Mouse (Mus musculus) bone marrow macrophage, adult 2 months (primary cell): ENCODE data around the gene Slc30a1. TPM values are rescaled to one million over a fixed set of nuclear protein-coding genes. Genes with fewer than 3 reads are reported as not detected.

ENCODE experiments used
- H3K27ac ChIP-seq: 2 replicates; pipeline ENCODE4 v1.5.1; 2012; ENCODE audit warnings: low read depth, low read length; ENCODE audit not compliant: insufficient read depth
- H3K4me1 ChIP-seq: 2 replicates; pipeline ENCODE4 v1.6.1; 2012; ENCODE audit warnings: low read length; ENCODE audit not compliant: control insufficient read depth, insufficient read depth
- H3K4me3 ChIP-seq: 2 replicates; pipeline ENCODE4 v1.5.1; 2012; ENCODE audit warnings: mild to moderate bottlenecking, low read length, moderate library complexity; ENCODE audit not compliant: insufficient read depth
- CTCF ChIP-seq: IDR thresholded peaks from 2 replicates; pipeline ENCODE4 v1.5.1; 2012; ENCODE audit warnings: low read depth, mild to moderate bottlenecking, low read length, moderate library complexity
- POLR2A ChIP-seq: IDR thresholded peaks from 2 replicates; pipeline ENCODE4 v1.6.1; 2012; ENCODE audit warnings: mild to moderate bottlenecking, low read depth, low read length, borderline replicate concordance
- polyA plus RNA-seq: library from polyadenylated mRNA; stranded (reverse); fragments of >200 nt; gene quantifications from 2 replicates; pipeline ENCODE4 v1.2.4, GENCODE M21; 2012; ENCODE audit not compliant: missing spikeins, insufficient read depth, insufficient read length

The Slc30a1 gene
- 10.1 and 12.3 TPM in 2 replicates for polyA plus RNA-seq

DNA sequence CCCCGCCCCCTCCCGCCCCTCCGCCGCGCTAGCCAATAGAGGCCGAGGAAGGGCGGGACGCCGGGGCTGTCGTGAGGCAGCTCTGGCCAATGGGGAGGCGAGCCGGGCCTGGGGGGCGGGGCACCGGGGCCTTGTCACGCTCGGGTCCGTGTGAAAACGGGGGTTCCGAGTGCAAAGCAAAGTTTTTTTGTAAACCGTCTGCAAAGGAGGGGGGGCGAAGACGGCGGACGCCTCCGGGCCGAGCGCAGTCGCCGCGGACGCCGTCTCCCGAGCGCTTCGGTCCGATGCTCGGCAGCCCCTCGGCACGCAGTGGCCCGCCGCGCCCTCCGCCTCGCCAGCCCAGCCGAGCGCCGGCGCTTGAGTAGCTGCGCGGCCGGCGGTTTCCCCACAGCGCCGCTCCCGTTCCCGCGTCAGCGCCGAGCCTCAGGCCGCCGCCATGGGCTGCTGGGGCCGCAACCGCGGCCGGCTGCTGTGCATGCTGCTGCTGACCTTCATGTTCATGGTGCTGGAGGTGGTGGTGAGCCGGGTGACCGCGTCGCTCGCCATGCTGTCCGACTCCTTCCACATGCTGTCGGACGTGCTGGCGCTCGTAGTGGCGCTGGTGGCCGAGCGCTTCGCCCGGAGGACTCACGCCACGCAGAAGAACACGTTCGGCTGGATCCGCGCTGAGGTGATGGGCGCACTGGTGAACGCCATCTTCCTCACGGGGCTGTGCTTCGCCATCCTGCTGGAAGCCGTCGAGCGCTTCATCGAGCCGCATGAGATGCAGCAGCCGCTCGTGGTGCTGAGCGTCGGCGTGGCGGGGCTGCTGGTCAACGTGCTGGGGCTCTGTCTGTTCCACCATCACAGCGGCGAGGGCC, at the start of gene Slc30a1:
Gene Slc30a1, plus strand, starts transcription at position 197 of the 860 bp plus-strand sequence.
- TF ChIP-seq CTCF (no peak), POLR2A (no peak)
- Histone ChIP-seq H3K4me3 (peak within 1 kb of the TSS; percentile 97), H3K27ac (peak within 1 kb of the TSS; percentile 63), H3K4me1 (peaks cover 27% of the 10 kb centered on the region)

DNA sequence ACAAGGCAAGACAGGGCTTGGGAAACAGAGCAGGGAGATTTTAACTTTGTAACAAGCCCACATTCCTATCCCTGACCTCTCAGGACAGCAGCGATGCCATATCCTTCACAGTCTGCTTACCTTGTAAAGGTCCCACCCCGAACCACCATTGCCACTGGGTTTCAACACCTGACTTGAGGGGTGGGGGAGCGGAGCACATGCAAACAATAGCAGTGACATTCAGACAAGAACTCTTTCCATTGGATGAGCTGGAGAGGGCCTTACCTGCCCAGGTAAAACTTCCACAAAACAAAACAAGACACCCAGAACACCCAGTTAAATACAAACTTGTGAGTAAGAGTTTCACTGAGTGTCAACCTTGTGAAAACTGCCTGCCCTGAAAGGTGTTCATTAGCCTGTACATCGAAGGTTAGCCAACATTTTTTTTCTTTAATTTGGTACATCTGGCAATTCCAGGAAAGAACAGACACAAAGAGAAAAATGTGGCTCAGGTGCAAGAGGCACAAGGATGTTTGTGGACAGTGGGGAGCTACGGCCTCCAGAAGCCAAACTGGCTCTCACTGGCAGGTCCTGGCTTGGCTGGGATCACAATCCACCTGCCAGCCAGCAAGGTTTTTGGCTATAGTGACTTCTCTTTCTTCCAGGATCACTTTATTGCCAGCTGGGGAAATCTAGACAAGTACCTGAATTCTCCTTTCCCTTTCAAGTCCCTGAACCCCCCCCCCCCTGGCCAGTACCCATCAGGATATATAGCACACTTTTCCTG, 49.5 kb upstream of the Slc30a1 start:
- TF ChIP-seq CTCF (no peak), POLR2A (no peak)
- no peak overlapping the region for H3K4me3 ChIP-seq
- peaks cover 8% of the 10 kb centered on the region for H3K4me1 ChIP-seq
- no peak overlapping the region for H3K27ac ChIP-seq

DNA sequence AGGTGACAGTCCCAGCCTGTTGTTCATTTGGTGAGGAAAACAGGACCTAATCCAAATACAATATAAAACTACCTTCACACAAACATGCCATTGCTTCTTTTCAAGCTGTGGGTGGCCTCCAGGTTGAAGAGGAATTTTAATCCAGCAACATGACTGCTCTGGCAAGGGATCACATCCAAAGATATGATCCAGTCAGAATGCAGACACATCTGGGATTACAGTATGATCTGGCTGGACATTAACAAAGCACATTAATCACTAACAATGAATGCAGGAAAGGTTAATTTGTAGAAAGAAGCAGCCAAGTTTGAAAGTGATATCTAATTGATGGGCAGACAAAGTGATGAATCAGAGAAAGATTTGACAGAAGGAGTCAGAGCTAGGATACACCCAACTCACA, 48.4 kb upstream of the Slc30a1 start:
- Histone ChIP-seq H3K4me1 (peaks cover 8% of the 10 kb centered on the region), H3K27ac (no peak overlapping the region), H3K4me3 (no peak overlapping the region)
- no peak for TF ChIP-seq CTCF

DNA sequence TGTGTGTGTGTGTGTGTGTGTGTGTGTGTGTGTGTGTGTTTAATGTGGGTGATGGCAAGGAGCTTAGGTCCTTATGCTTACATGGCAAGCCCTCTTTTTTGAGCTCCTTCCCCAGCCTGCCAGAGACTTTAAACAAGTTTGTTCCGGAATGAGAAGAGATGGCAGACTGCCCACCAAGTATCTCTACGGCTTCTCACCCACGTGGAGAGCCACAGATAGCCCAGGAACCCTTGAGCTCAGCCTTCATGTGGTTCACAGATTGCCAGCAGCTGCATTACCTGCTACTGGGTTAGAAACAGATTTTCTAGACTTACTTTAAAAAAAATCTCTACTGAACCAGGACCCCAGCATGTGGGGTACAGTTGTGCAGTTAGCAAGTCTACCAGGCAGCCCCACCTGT, 46.7 kb upstream of the Slc30a1 start:
- H3K27ac ChIP-seq = no peak overlapping the region
- peaks cover 8% of the 10 kb centered on the region for H3K4me1 ChIP-seq
- no peak overlapping the region for H3K4me3 ChIP-seq
- TF ChIP-seq POLR2A = no peak
- no peak for TF ChIP-seq CTCF

DNA sequence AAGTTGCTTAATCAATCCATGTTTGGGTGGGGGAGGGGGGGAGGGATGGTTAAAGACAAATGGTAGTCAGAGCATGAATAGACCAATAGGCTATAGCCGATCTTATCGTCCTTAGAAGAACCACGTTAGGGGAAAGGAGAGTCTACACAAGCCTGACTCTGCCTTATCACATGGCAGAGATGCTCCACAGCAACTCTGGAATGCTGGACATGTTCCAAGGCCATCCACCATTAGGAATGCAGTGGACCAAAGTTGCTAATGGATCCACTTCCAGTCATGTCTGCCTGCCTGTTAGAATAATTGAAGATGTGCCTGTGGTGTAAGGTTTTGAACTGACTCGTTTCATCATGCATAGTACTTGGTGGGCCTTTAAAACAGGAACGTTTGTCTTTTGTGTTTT, 45.3 kb upstream of the Slc30a1 start:
- Histone ChIP-seq H3K4me1 (no peaks in the 10 kb centered on the region), H3K4me3 (no peak overlapping the region), H3K27ac (no peak overlapping the region)
- no peak for TF ChIP-seq POLR2A
- TF ChIP-seq CTCF = no peak

DNA sequence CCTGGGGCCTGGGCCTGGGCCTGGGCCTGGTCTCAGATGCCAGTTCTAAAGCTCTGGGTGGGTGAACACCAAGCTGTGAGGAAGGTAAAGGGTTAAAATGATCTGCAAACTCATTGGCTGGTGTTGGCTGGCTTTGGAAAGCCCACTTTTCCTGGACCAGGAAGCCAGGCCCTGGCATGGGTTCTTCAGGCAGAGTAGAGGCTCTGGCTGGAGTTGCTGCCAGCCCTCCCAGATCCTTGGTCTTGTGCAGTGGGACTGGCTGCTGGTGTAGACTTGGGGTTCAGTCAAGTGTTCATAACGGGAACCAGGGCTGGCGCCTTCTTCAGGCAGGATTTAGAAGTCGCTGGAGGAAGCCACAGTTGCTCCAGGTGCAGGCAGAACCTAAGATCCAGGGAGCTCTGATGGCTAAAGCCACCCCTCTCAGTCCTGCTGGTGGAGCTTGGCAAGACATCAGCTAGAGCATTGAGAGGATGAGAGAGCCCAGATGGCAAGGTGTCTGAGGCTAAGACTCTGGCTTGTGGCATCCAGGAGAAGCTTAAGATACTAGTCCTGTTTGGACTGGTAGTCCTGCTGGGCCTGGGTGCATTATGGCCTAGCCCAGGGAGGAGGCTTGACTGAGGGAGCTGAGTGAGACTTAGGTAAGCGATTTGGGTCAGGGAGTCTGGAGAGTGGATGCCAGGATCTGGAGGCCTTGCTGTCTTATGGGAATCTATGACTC, 42.6 kb upstream of the Slc30a1 start:
- TF ChIP-seq POLR2A = no peak
- TF ChIP-seq CTCF = no peak
- Histone ChIP-seq H3K4me3 (no peak overlapping the region), H3K4me1 (no peaks in the 10 kb centered on the region), H3K27ac (no peak overlapping the region)

DNA sequence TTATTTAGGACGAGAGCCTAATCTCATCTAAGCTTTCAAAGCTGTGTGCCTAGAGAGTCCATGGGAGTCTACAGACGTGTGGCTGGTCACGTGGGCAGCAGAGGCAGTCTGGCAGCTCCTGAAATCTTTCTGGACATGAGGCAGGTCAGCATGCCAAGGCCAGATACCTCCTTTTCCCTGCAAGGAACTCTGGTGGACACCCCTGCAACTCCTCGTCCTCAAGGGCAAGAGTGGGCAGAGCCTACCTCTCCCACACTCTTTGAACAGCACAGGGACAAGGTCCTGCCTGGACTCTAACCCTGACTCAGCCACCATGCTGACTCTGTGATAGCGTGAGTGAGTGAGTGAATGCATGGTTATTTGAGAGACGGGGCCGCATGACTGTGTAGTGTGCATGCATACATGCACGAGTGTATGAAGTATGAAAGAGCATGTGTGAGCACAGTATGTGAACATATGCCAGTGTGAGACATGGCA, 42.0 kb upstream of the Slc30a1 start:
- H3K4me3 ChIP-seq = no peak overlapping the region
- TF ChIP-seq CTCF (no peak), POLR2A (no peak)
- H3K27ac ChIP-seq = no peak overlapping the region
- H3K4me1 ChIP-seq = no peaks in the 10 kb centered on the region

DNA sequence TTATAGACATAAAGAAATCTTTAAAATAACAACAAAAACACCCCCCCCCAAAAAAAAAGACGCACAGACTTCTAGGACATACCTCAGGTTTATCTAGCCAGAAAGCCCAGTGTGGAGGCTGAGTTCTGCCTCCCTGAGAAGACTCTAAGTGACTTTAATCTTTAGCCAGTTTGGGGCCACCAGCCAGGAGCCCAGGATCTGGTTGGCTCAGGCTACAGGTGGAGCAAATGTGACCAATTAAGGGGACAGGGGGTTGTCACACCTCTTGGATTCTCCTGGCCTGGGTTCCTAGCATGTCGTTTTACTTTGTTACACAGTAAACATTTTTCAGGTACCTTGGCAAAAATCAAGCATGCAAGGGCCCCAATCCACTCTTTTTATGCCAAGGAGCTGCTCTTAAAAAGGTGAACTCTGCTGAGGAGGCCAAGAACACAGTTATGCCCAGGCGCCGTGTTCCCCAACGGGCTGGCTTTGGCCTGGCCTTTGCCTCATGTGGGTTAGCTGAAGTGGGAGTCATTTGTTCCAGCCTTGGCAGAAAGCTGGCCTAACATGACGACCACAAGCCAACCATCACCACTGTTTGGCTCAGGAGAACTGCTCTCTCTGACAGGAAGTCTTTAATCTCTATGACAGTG, 34.4 kb upstream of the Slc30a1 start:
- no peak for TF ChIP-seq POLR2A
- TF ChIP-seq CTCF = no peak
- Histone ChIP-seq H3K4me1 (peaks cover 19% of the 10 kb centered on the region), H3K27ac (no peak overlapping the region), H3K4me3 (no peak overlapping the region)

DNA sequence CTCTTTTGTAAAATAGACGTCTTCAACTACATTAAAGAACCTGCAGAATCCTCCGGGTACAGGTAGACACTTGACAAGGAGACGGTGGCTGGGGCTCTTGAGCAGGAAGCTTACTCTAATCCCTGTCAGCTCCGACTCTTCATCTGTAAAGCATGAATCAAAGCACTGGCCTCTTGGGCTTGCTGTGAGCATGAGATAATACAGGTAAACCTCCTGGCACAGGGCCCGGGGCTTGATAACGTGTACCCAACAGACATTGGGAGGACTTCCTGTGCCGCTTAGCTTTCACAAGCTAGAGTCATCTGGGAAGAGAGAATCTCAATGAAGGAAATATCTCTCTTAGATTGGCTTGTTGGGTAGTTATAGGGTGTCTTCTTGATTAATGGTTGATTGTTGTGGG, 31.6 kb upstream of the Slc30a1 start:
- H3K4me3 ChIP-seq = no peak overlapping the region
- H3K4me1 ChIP-seq = peaks cover 35% of the 10 kb centered on the region

More for the DNA sequence above, 31.6 kb upstream of the Slc30a1 start:
- H3K27ac ChIP-seq = no peak overlapping the region
- TF ChIP-seq CTCF (no peak), POLR2A (no peak)
